Mouse (Mus musculus) CH12.LX (cell line): Measurements from ENCODE around the gene Znrf4.

Experiments used
- CTCF ChIP-seq, 2 experiments: IDR thresholded peaks in 1 of 2; conservative IDR thresholded peaks in 1 of 2; 2 replicates each; pipeline ENCODE4 v1.5.1; 2011 to 2012; ENCODE audit warnings: low read depth in 2 of 2, low read length in 2 of 2, improper control_type of control experiment in 1 of 2, inconsistent platforms in 1 of 2, mild to moderate bottlenecking in 1 of 2, moderate library complexity in 1 of 2
- EP300 ChIP-seq: IDR thresholded peaks from 2 replicates; pipeline ENCODE4 v1.6.1; 2011; ENCODE audit warnings: low read length, improper control_type of control experiment
- MYC ChIP-seq: IDR thresholded peaks from 2 replicates; pipeline ENCODE4 v1.6.1; 2011; ENCODE audit warnings: low read depth, mild to moderate bottlenecking, improper control_type of control experiment, low read length
- NRF1 ChIP-seq: IDR thresholded peaks from 2 replicates; pipeline ENCODE4 v1.6.1; 2014; ENCODE audit warnings: low read depth, mild to moderate bottlenecking, inconsistent platforms, low read length, improper control_type of control experiment, moderate library complexity
- POLR2A ChIP-seq: IDR thresholded peaks from 2 replicates; pipeline ENCODE4 v1.6.1; 2011; ENCODE audit warnings: low read depth, mild to moderate bottlenecking, improper control_type of control experiment, low read length
- POLR2AphosphoS2 ChIP-seq: IDR thresholded peaks from 2 replicates; pipeline ENCODE4 v1.6.1; 2011; ENCODE audit warnings: low read depth, low read length, improper control_type of control experiment
- RAD21 ChIP-seq: IDR thresholded peaks from 2 replicates; pipeline ENCODE4 v1.6.1; 2011; ENCODE audit warnings: low read depth, mild to moderate bottlenecking, low read length, improper control_type of control experiment, moderate library complexity
- RCOR1 ChIP-seq: conservative IDR thresholded peaks from 2 replicates; pipeline ENCODE4 v1.6.1; 2012; ENCODE audit warnings: low read depth, mild to moderate bottlenecking, inconsistent platforms, low read length, improper control_type of control experiment
- ZC3H11A ChIP-seq: IDR thresholded peaks from 2 replicates; pipeline ENCODE4 v1.6.1; 2012; ENCODE audit warnings: low read depth, mild to moderate bottlenecking, inconsistent platforms, low read length, improper control_type of control experiment

- no peak for TF ChIP-seq RCOR1
- TF ChIP-seq NRF1 = no peak
- no peak for TF ChIP-seq RAD21
- no peak for TF ChIP-seq EP300
- TF ChIP-seq POLR2AphosphoS2 = no peak
- no peak for TF ChIP-seq CTCF (conservative IDR thresholded peaks at IDR 0.05 in 1 of 2, IDR thresholded peaks at IDR 0.05 in 1 of 2; ENCODE audit: low read depth in 2 of 2, low read length in 2 of 2)
- no peak for TF ChIP-seq POLR2A
- TF ChIP-seq ZC3H11A = no peak
- no peak for TF ChIP-seq MYC
Observed at GRCm38 (mm10) chr17:56510970-56511706, 1.1 kb downstream of the Znrf4 start.
